Mouse (Mus musculus): ENCODE data around the gene Gabbr1. TPM values are rescaled to one million over a fixed set of nuclear protein-coding genes. Genes with fewer than 3 reads are reported as not detected.

The Gabbr1 gene
- total and polyA plus RNA-seq, 2 experiments from 2014 or later: 116 to 639 TPM

GRCm38 (mm10) chr17:37075766-37076165 lies 30.0 kb downstream of the Gabbr1 start:
- DNase-seq (ENCODE audit: low spot score) (no peak), ATAC-seq (ENCODE audit: low FRiP score) (no peak)
- no peak overlapping the region for H3K27ac ChIP-seq (ENCODE audit: low read depth, low read length)
- peaks cover 39% of the 10 kb centered on the region for H3K36me3 ChIP-seq (ENCODE audit: insufficient read depth, low read length)
- WGBS: 96% methylated on average over 2 of the region's 2 CpGs
- no peaks in the 10 kb centered on the region for H3K27me3 ChIP-seq (ENCODE audit: insufficient read depth, low read length)
- H3K9ac ChIP-seq (replicated peaks; ENCODE audit: low read length, poor library complexity, severe bottlenecking): no peak overlapping the region
- H3K4me1 ChIP-seq (ENCODE audit: insufficient read depth, low read length): peaks cover 5% of the 10 kb centered on the region; the same call in 1 of the 2 replicates
- no peak for TF ChIP-seq CTCF (IDR thresholded peaks at IDR 0.05)
- no peak overlapping the region for H3K4me3 ChIP-seq (ENCODE audit: low read depth, low read length)
- no peaks in the 10 kb centered on the region for H3K9me3 ChIP-seq (ENCODE audit: low read length)
- no peak overlapping the region for H3K4me2 ChIP-seq (ENCODE audit: low read depth, low read length, poor library complexity, severe bottlenecking)

- Histone ChIP-seq H3K27me3 (ENCODE audit: insufficient read depth, low read length) (no peaks in the 10 kb centered on the region), H3K4me2 (ENCODE audit: low read depth, low read length, poor library complexity, severe bottlenecking) (no peak overlapping the region), H3K9me3 (ENCODE audit: low read length) (no peaks in the 10 kb centered on the region), H3K36me3 (ENCODE audit: insufficient read depth, low read length) (peaks cover 22% of the 10 kb centered on the region), H3K4me1 (ENCODE audit: insufficient read depth, low read length) (peaks cover 5% of the 10 kb centered on the region; the same call in 1 of the 2 replicates), H3K27ac (ENCODE audit: low read depth, low read length) (no peak overlapping the region; the same call in 1 of the 2 replicates), H3K4me3 (ENCODE audit: low read depth, low read length) (no peak overlapping the region), H3K9ac (replicated peaks; ENCODE audit: low read length, poor library complexity, severe bottlenecking) (no peak overlapping the region)
- no peak for TF ChIP-seq CTCF (IDR thresholded peaks at IDR 0.05)
- DNase-seq (ENCODE audit: low spot score) (no peak), ATAC-seq (ENCODE audit: low FRiP score) (no peak)
- 39% methylated on average over 1 of the region's 1 CpGs for WGBS
Observed at GRCm38 (mm10) chr17:37078193-37078592, 32.4 kb downstream of the Gabbr1 start.

DNA sequence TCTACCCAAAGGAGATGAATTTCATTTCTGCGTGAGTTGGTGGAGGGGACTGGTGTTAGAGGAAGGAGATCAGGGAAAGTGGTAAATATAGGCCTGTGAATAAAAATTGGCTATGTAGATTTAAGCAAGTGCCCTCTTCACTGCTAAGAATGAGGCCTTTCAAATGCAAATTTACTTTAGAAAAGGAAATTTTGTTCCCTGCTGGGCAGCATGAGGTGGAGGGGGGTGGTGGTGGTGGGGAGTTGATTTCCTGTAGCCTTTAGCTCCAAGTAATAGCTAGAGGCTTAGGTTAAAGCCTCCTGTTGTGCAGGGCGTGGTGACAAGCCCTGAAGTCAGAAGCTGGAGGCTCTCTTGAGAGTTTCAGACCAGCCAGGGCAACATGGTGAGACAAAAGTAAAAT lies 33.2 kb downstream of the Gabbr1 start:
- Histone ChIP-seq H3K4me3 (ENCODE audit: low read depth, low read length) (no peak overlapping the region), H3K9ac (replicated peaks; ENCODE audit: low read length, poor library complexity, severe bottlenecking) (no peak overlapping the region), H3K4me1 (ENCODE audit: insufficient read depth, low read length) (peaks cover 5% of the 10 kb centered on the region; the same call in 1 of the 2 replicates), H3K27me3 (ENCODE audit: insufficient read depth, low read length) (no peaks in the 10 kb centered on the region), H3K27ac (ENCODE audit: low read depth, low read length) (0 out of 2 replicates have a peak overlapping the region, but pooled peaks have one; percentile 26), H3K4me2 (ENCODE audit: low read depth, low read length, poor library complexity, severe bottlenecking) (no peak overlapping the region), H3K9me3 (ENCODE audit: low read length) (no peaks in the 10 kb centered on the region), H3K36me3 (ENCODE audit: insufficient read depth, low read length) (peaks cover 16% of the 10 kb centered on the region)
- DNase-seq (ENCODE audit: low spot score) (no peak), ATAC-seq (ENCODE audit: low FRiP score) (no peak)
- 8% methylated on average over 2 of the region's 2 CpGs for WGBS
- TF ChIP-seq CTCF (IDR thresholded peaks at IDR 0.05): no peak

- TF ChIP-seq CTCF (IDR thresholded peaks at IDR 0.05): no peak
- H3K4me2 ChIP-seq (ENCODE audit: low read depth, low read length, poor library complexity, severe bottlenecking): no peak overlapping the region
- DNase-seq (ENCODE audit: low spot score): no peak
- no peaks in the 10 kb centered on the region for H3K27me3 ChIP-seq (ENCODE audit: insufficient read depth, low read length)
- H3K9me3 ChIP-seq (ENCODE audit: low read length): no peaks in the 10 kb centered on the region
- 23% methylated on average over 5 of the region's 5 CpGs for WGBS
- peaks cover 10% of the 10 kb centered on the region for H3K36me3 ChIP-seq (ENCODE audit: insufficient read depth, low read length)
- H3K4me1 ChIP-seq (ENCODE audit: insufficient read depth, low read length): peaks cover 5% of the 10 kb centered on the region; the same call in 1 of the 2 replicates
- H3K9ac ChIP-seq (replicated peaks; ENCODE audit: low read length, poor library complexity, severe bottlenecking): no peak overlapping the region
- no peak overlapping the region for H3K4me3 ChIP-seq (ENCODE audit: low read depth, low read length)
- ATAC-seq (ENCODE audit: low FRiP score): no peak
- H3K27ac ChIP-seq (ENCODE audit: low read depth, low read length): no peak overlapping the region
Observed at GRCm38 (mm10) chr17:37080119-37080518, 34.4 kb downstream of the Gabbr1 start.

DNA sequence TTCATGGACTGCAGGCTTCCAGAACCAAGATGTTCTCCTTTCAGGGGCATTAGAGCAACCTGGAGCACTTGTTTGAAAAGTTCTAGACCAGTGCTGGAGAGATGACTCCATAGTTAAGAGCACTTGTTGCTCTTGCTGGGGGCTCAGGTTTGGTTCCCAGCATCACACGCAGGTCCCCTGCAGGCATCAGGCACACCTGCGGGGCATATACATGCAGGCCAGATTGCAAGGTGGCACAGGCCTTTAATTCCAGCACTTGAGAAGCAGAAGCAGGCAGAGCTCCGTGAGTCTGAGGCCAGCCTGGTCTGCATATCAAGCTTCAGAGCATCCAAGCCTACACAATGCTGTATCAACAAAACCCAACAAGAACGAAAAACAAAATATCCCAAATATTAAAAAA lies 35.9 kb downstream of the Gabbr1 start:
- H3K4me3 ChIP-seq (ENCODE audit: low read depth, low read length): no peak overlapping the region
- no peak for DNase-seq (ENCODE audit: low spot score)
- no peak for ATAC-seq (ENCODE audit: low FRiP score)
- no peak for TF ChIP-seq CTCF (IDR thresholded peaks at IDR 0.05)
- no peaks in the 10 kb centered on the region for H3K9me3 ChIP-seq (ENCODE audit: low read length)
- no peak overlapping the region for H3K4me2 ChIP-seq (ENCODE audit: low read depth, low read length, poor library complexity, severe bottlenecking)
- H3K36me3 ChIP-seq (ENCODE audit: insufficient read depth, low read length): no peaks in the 10 kb centered on the region; the same call in 1 of the 2 replicates
- H3K9ac ChIP-seq (replicated peaks; ENCODE audit: low read length, poor library complexity, severe bottlenecking): no peak overlapping the region
- 91% methylated on average over 4 of the region's 4 CpGs for WGBS
- no peaks in the 10 kb centered on the region for H3K27me3 ChIP-seq (ENCODE audit: insufficient read depth, low read length)
- no peak overlapping the region for H3K27ac ChIP-seq (ENCODE audit: low read depth, low read length)
- peaks cover 5% of the 10 kb centered on the region; the same call in 1 of the 2 replicates for H3K4me1 ChIP-seq (ENCODE audit: insufficient read depth, low read length)

DNA sequence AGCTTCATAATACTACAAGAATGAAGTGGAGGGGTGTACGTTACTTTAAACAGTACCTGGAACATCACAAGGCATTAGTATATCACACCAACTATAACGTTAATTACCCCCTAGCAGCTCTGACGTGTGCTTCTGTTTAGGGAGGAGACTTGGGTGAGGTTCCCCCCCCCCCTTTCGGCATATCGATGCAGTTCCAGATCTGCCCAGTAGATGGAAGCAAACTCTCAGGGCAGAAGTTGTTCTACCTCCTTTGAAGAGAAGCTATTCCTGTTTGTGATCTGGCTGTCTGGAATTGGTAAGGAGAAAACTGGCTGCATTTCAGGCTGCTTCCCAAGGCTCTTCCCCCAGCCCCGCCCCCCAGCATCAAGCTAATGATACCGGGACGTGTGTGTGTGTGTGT lies 37.6 kb downstream of the Gabbr1 start:
- peak; percentile 92 for TF ChIP-seq CTCF (IDR thresholded peaks at IDR 0.05)
- Histone ChIP-seq H3K4me3 (ENCODE audit: low read depth, low read length) (no peak overlapping the region), H3K27me3 (ENCODE audit: insufficient read depth, low read length) (no peaks in the 10 kb centered on the region), H3K9me3 (ENCODE audit: low read length) (no peaks in the 10 kb centered on the region), H3K9ac (replicated peaks; ENCODE audit: low read length, poor library complexity, severe bottlenecking) (no peak overlapping the region), H3K27ac (ENCODE audit: low read depth, low read length) (no peak overlapping the region), H3K36me3 (ENCODE audit: insufficient read depth, low read length) (no peaks in the 10 kb centered on the region), H3K4me1 (ENCODE audit: insufficient read depth, low read length) (peaks cover 5% of the 10 kb centered on the region; the same call in 1 of the 2 replicates), H3K4me2 (ENCODE audit: low read depth, low read length, poor library complexity, severe bottlenecking) (no peak overlapping the region)
- DNase-seq (ENCODE audit: low spot score): peak; percentile 89
- ATAC-seq (ENCODE audit: low FRiP score): peak; percentile 50
- WGBS: 3% methylated on average over 8 of the region's 8 CpGs

Measured in midbrain, postnatal 0 days (tissue).